19 mouse cellular contexts compared by ENCODE assay signal in genomic region chr12:34052036-34052435, GRCm38 (mm10).
A peak's percentile ranks its signal among the peaks of the same experiment; 100 is the strongest.
DNase-seq lines count a peak whose midpoint lies in the region; ATAC-seq and TF ChIP-seq lines count a peak whose summit lies in the region.
"Had no signal": no experiment of that assay in that cellular context is flagged by ENCODE, and none has a peak within 500 bp of the region (broad histone marks: within the 10 kb centered on the region; RNA-seq: fewer than 3 reads in every experiment).

No protein-coding gene starts in this region.

- peak; percentile 6 for DNase-seq in lung, postnatal 0 days (ENCODE audit: low spot score)
- no peak for DNase-seq in lung, postnatal 36 days
- no peak for DNase-seq in heart, postnatal 36 days
- DNase-seq: B cell, adult 2 months; cerebellum, adult 8-10 months; gastrocnemius, postnatal 36 days; kidney, adult 9 months; kidney, postnatal 25 days; midbrain, embryonic 14.5 days; thymus, adult 2 months had no signal

- H3K4me3 ChIP-seq in intestine, embryonic 16.5 days (ENCODE audit: low read length): no peak overlapping the region
- H3K4me3 ChIP-seq in intestine, embryonic 15.5 days (replicated peaks): no peak overlapping the region
- no peak overlapping the region for H3K4me3 ChIP-seq in lung, postnatal 0 days (ENCODE audit: low read depth, low read length)
- H3K4me3 ChIP-seq in embryonic facial prominence, embryonic 12.5 days: no peak overlapping the region
- H3K4me3 ChIP-seq in stomach, embryonic 16.5 days (replicated peaks; ENCODE audit: low read length): no peak overlapping the region
- H3K4me3 ChIP-seq: forebrain, embryonic 12.5 days; hindbrain, embryonic 10.5 days; limb, embryonic 13.5 days; neural tube, embryonic 15.5 days had no signal

- intact Hi-C loops in heart, postnatal 36 days (cut with DNase I): loop anchor here (10.0 kb wide), 1 partner anchor 603 kb away; no protein-coding TSS in a partner anchor

- WGBS in intestine, embryonic 16.5 days: 41% methylated on average over 3 of the region's 3 CpGs
- 26% methylated on average over 3 of the region's 3 CpGs for WGBS in intestine, embryonic 15.5 days
- whole genome bisulfite sequencing in lung, postnatal 0 days: 28% methylated on average over 3 of the region's 3 CpGs
- 36% methylated on average over 3 of the region's 3 CpGs for WGBS in embryonic facial prominence, embryonic 12.5 days
- WGBS in stomach, embryonic 16.5 days: 32% methylated on average over 3 of the region's 3 CpGs

- no peaks in the 10 kb centered on the region for H3K9me3 ChIP-seq in intestine, embryonic 16.5 days (ENCODE audit: control insufficient read depth, low read length)
- H3K9me3 ChIP-seq in intestine, embryonic 15.5 days: no peaks in the 10 kb centered on the region
- H3K9me3 ChIP-seq in lung, postnatal 0 days (ENCODE audit: low read length): no peaks in the 10 kb centered on the region
- H3K9me3 ChIP-seq in embryonic facial prominence, embryonic 12.5 days: no peaks in the 10 kb centered on the region
- no peaks in the 10 kb centered on the region for H3K9me3 ChIP-seq in stomach, embryonic 16.5 days (replicated peaks; ENCODE audit: control insufficient read depth, low read length)
- H3K9me3 ChIP-seq: forebrain, embryonic 12.5 days; hindbrain, embryonic 10.5 days; limb, embryonic 13.5 days; neural tube, embryonic 15.5 days had no signal

- H3K4me1 ChIP-seq in intestine, embryonic 16.5 days (ENCODE audit: control insufficient read depth, insufficient read depth, low read length): peaks cover 3% of the 10 kb centered on the region; the same call in 1 of the 2 replicates
- H3K4me1 ChIP-seq in intestine, embryonic 15.5 days (replicated peaks): no peaks in the 10 kb centered on the region
- no peaks in the 10 kb centered on the region for H3K4me1 ChIP-seq in lung, postnatal 0 days (ENCODE audit: insufficient read depth, low read depth, low read length)
- H3K4me1 ChIP-seq in embryonic facial prominence, embryonic 12.5 days: peaks cover 14% of the 10 kb centered on the region
- peaks cover 6% of the 10 kb centered on the region; the same call in 1 of the 2 replicates for H3K4me1 ChIP-seq in stomach, embryonic 16.5 days (ENCODE audit: control insufficient read depth, insufficient read depth, low read length)
- H3K4me1 ChIP-seq: forebrain, embryonic 12.5 days; hindbrain, embryonic 10.5 days; neural tube, embryonic 15.5 days had no signal

- no peak for TF ChIP-seq CTCF in lung, postnatal 0 days (IDR thresholded peaks at IDR 0.05)

- H3K4me2 ChIP-seq in intestine, embryonic 16.5 days (ENCODE audit: low read depth, low read length): no peak overlapping the region
- H3K4me2 ChIP-seq in intestine, embryonic 15.5 days (replicated peaks): no peak overlapping the region
- no peak overlapping the region for H3K4me2 ChIP-seq in lung, postnatal 0 days (replicated peaks; ENCODE audit: low read depth, low read length)
- no peak overlapping the region for H3K4me2 ChIP-seq in embryonic facial prominence, embryonic 12.5 days (replicated peaks)
- H3K4me2 ChIP-seq in stomach, embryonic 16.5 days (ENCODE audit: low read depth, low read length): peak overlapping the region; percentile 19; the same call in 1 of the 2 replicates
- H3K4me2 ChIP-seq: forebrain, embryonic 12.5 days; limb, embryonic 13.5 days; neural tube, embryonic 15.5 days had no signal

- H3K36me3 ChIP-seq in intestine, embryonic 16.5 days (ENCODE audit: control insufficient read depth, insufficient read depth, low read length): no peaks in the 10 kb centered on the region
- H3K36me3 ChIP-seq in intestine, embryonic 15.5 days: no peaks in the 10 kb centered on the region
- H3K36me3 ChIP-seq in lung, postnatal 0 days (ENCODE audit: insufficient read depth, low read length): no peaks in the 10 kb centered on the region
- H3K36me3 ChIP-seq in embryonic facial prominence, embryonic 12.5 days: no peaks in the 10 kb centered on the region
- H3K36me3 ChIP-seq in stomach, embryonic 16.5 days (ENCODE audit: control insufficient read depth, insufficient read depth, low read length): no peaks in the 10 kb centered on the region
- H3K36me3 ChIP-seq: forebrain, embryonic 12.5 days; hindbrain, embryonic 10.5 days; limb, embryonic 13.5 days; neural tube, embryonic 15.5 days had no signal

- H3K9ac ChIP-seq in intestine, embryonic 16.5 days (ENCODE audit: low read depth, low read length): no peak overlapping the region
- H3K9ac ChIP-seq in intestine, embryonic 15.5 days: no peak overlapping the region
- no peak overlapping the region for H3K9ac ChIP-seq in lung, postnatal 0 days (replicated peaks; ENCODE audit: low read depth)
- no peak overlapping the region for H3K9ac ChIP-seq in embryonic facial prominence, embryonic 12.5 days
- no peak overlapping the region for H3K9ac ChIP-seq in stomach, embryonic 16.5 days (ENCODE audit: low read length)
- H3K9ac ChIP-seq: forebrain, embryonic 12.5 days; limb, embryonic 13.5 days; liver, embryonic 14.5 days; neural tube, embryonic 15.5 days had no signal

- no peak for TF ChIP-seq EP300 in lung, postnatal 0 days (IDR thresholded peaks at IDR 0.05)

- 0 out of 2 replicates have a peak overlapping the region, but pooled peaks have one; percentile 9 for H3K27ac ChIP-seq in intestine, embryonic 16.5 days (ENCODE audit: low read length)
- H3K27ac ChIP-seq in intestine, embryonic 15.5 days: no peak overlapping the region
- H3K27ac ChIP-seq in lung, postnatal 0 days (ENCODE audit: low read length): no peak overlapping the region
- peak overlapping the region; percentile 56 for H3K27ac ChIP-seq in embryonic facial prominence, embryonic 12.5 days
- peak overlapping the region; percentile 37; the same call in 1 of the 2 replicates for H3K27ac ChIP-seq in stomach, embryonic 16.5 days (ENCODE audit: low read length)
- H3K27ac ChIP-seq: forebrain, embryonic 12.5 days; hindbrain, embryonic 10.5 days; limb, embryonic 13.5 days; liver, embryonic 14.5 days; neural tube, embryonic 15.5 days had no signal

- ATAC-seq in intestine, embryonic 16.5 days: peak; percentile 50; the same call in 1 of the 2 replicates
- ATAC-seq in intestine, embryonic 15.5 days: no peak; the same call in 1 of the 2 replicates
- peak; percentile 50 for ATAC-seq in lung, postnatal 0 days
- peak; percentile 74; the same call in 1 of the 2 replicates for ATAC-seq in embryonic facial prominence, embryonic 12.5 days (ENCODE audit: insufficient number of reproducible peaks, insufficient read depth, low FRiP score, low TSS enrichment)
- no peak for ATAC-seq in stomach, embryonic 16.5 days (ENCODE audit: insufficient read depth, low FRiP score)

- H3K27me3 ChIP-seq in intestine, embryonic 16.5 days (replicated peaks; ENCODE audit: control insufficient read depth, insufficient read depth, low read length): no peaks in the 10 kb centered on the region
- no peaks in the 10 kb centered on the region for H3K27me3 ChIP-seq in intestine, embryonic 15.5 days (replicated peaks)
- H3K27me3 ChIP-seq in lung, postnatal 0 days (replicated peaks; ENCODE audit: insufficient read depth, low read length): no peaks in the 10 kb centered on the region
- no peaks in the 10 kb centered on the region for H3K27me3 ChIP-seq in embryonic facial prominence, embryonic 12.5 days
- no peaks in the 10 kb centered on the region for H3K27me3 ChIP-seq in stomach, embryonic 16.5 days (ENCODE audit: control insufficient read depth, insufficient read depth, low read length)
- H3K27me3 ChIP-seq: forebrain, embryonic 12.5 days; limb, embryonic 13.5 days; neural tube, embryonic 15.5 days had no signal

Comparison
In these comparisons a context has a peak if more than half of its experiments do, and no peak if none do; other contexts are left out.
1. ATAC-seq: peak in intestine, embryonic 16.5 days (single experiment), lung, postnatal 0 days (single experiment) and embryonic facial prominence, embryonic 12.5 days (single experiment); none in intestine, embryonic 15.5 days (single experiment) and stomach, embryonic 16.5 days (single experiment).
2. H3K27ac ChIP-seq: peak in intestine, embryonic 16.5 days (single experiment), embryonic facial prominence, embryonic 12.5 days (single experiment) and stomach, embryonic 16.5 days (single experiment); none in intestine, embryonic 15.5 days (single experiment) and lung, postnatal 0 days (single experiment).